Mouse (Mus musculus) liver, postnatal 0 days (tissue): ENCODE data around the gene Ugt1a8.

Experiments used
- CTCF ChIP-seq: sonication (generic); IDR thresholded peaks from 2 replicates; pipeline ENCODE4 v1.5.1; 2016; ENCODE audit warnings: antibody characterized with exemption, low read depth
- EP300 ChIP-seq: IDR thresholded peaks from 2 replicates; pipeline ENCODE4 v1.6.1; 2016; ENCODE audit warnings: antibody characterized with exemption, low read depth, mild to moderate bottlenecking

DNA sequence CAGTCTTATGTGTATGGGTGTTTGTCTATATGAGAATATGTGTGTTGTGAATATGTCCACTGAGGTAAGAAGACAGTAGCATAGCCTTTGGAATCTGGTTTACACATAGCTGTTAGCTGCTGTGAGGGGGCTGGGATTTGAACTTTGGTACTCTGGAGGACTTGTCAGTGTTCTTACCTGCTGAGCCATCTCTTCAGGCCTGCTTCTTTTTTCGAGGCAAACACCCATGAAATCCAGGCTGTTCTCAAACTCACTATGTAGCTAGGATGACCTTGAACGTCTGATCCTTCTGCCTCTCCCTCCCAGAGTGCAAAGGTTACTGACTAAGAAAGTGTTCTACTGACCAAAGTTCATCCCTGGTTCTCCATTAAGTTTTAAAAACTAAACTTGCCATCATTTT, 18.0 kb downstream of the Ugt1a8 start:
- TF ChIP-seq CTCF = no peak
- TF ChIP-seq EP300 = no peak
